Mouse (Mus musculus) A20 (cell line): ENCODE measurements around the gene 1700015G11Rik.

Experiments used
- DNase-seq: peaks from one replicate; pipeline ENCODE4 v3.0.0-alpha.2; 2011; ENCODE audit warnings: low read depth, low spot score

Gene 1700015G11Rik

GRCm38 (mm10) chr7:51967581-51967980, 47.9 kb downstream of the 1700015G11Rik start:
- no peak for DNase-seq

DNA sequence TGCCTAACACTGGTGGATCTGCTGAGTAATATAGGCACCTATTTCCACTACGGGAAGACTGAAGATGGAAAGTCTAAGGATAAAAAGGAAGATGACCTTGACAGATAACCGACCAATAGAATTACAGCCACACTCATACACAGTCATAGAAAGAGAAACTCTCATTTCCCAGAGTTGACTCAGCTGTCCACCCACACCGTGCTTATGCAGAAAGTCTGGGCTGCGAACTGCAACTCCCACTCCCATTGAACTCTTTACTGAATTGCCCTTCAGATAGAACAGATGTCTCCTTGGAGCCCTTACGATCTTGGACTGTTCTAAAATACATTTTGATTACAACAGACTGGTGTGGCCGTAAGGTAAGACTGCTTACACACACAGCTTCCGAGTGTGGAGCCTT, 50.8 kb downstream of the 1700015G11Rik start:
- DNase-seq: no peak

GRCm38 (mm10) chr7:51962219-51962952, 53.1 kb downstream of the 1700015G11Rik start:
- no peak for DNase-seq
